Mouse (Mus musculus): ENCODE results near the gene Ckmt1. TPM values are rescaled to one million over a fixed set of nuclear protein-coding genes. Genes with fewer than 3 reads are reported as not detected.

The Ckmt1 gene
- 1.1 and 2.1 TPM in 2 replicates for polyA plus RNA-seq (2015; fragmentation: Nextera tagmentation; extraction: Ambion mirVana)

GRCm38 (mm10) chr2:121357494-121357893 lies at the start of gene Ckmt1:
TSS of gene Ckmt1 (plus strand) at chr2:121357714.

GRCm38 (mm10) chr2:121354820-121355592 lies 2.5 kb upstream of the Ckmt1 start, which contains the start of gene Ppip5k1:
TSS of gene Ppip5k1 (minus strand) at chr2:121355396.

GRCm38 (mm10) chr2:121386961-121387575 lies 29.6 kb downstream of the Ckmt1 start, which contains the start of gene Strc:
TSS of gene Strc (minus strand) at chr2:121387168.

Other genes starting within 250 kb of the Ckmt1 start
- gene Tgm7, start 247.9 kb upstream of the Ckmt1 start, polyA plus RNA-seq (2015; fragmentation: Nextera tagmentation; extraction: Ambion mirVana): not detected in 2 replicates
- 9.1 and 12.2 TPM in 2 replicates for gene Adal, start 217.3 kb upstream of the Ckmt1 start, polyA plus RNA-seq (2015; fragmentation: Nextera tagmentation; extraction: Ambion mirVana)
- 10.9 and 11.4 TPM in 2 replicates for gene Lcmt2, start 217.1 kb upstream of the Ckmt1 start, polyA plus RNA-seq (2015; fragmentation: Nextera tagmentation; extraction: Ambion mirVana)
- 24.6 and 26.0 TPM in 2 replicates for gene Tubgcp4, start 187.1 kb upstream of the Ckmt1 start, polyA plus RNA-seq (2015; fragmentation: Nextera tagmentation; extraction: Ambion mirVana)
- gene Zscan29, start 186.6 kb upstream of the Ckmt1 start, polyA plus RNA-seq (2015; fragmentation: Nextera tagmentation; extraction: Ambion mirVana): 5.3 and 6.4 TPM in 2 replicates
- 12.4 and 13.9 TPM in 2 replicates for gene Trp53bp1, start 86.3 kb upstream of the Ckmt1 start, polyA plus RNA-seq (2015; fragmentation: Nextera tagmentation; extraction: Ambion mirVana)
- gene Map1a, start 68.1 kb upstream of the Ckmt1 start, polyA plus RNA-seq (2015; fragmentation: Nextera tagmentation; extraction: Ambion mirVana): 0.54 and 0.80 TPM in 2 replicates
- 6.2 and 7.5 TPM in 2 replicates for gene Ppip5k1, start 2.3 kb upstream of the Ckmt1 start, polyA plus RNA-seq (2015; fragmentation: Nextera tagmentation; extraction: Ambion mirVana)
- not detected in 2 replicates for gene Strc, start 29.5 kb downstream of the Ckmt1 start, polyA plus RNA-seq (2015; fragmentation: Nextera tagmentation; extraction: Ambion mirVana)
- 201 and 225 TPM in 2 replicates for gene Pdia3, start 56.1 kb downstream of the Ckmt1 start, polyA plus RNA-seq (2015; fragmentation: Nextera tagmentation; extraction: Ambion mirVana)
- 2.1 and 2.4 TPM in 2 replicates for gene Catsper2, start 56.1 kb downstream of the Ckmt1 start, polyA plus RNA-seq (2015; fragmentation: Nextera tagmentation; extraction: Ambion mirVana)
- gene Ell3, start 86.6 kb downstream of the Ckmt1 start, polyA plus RNA-seq (2015; fragmentation: Nextera tagmentation; extraction: Ambion mirVana): 0.73 and 0.87 TPM in 2 replicates
- 327 and 346 TPM in 2 replicates for gene Serf2, start 91.5 kb downstream of the Ckmt1 start, polyA plus RNA-seq (2015; fragmentation: Nextera tagmentation; extraction: Ambion mirVana)
- gene Hypk, start 95.6 kb downstream of the Ckmt1 start, polyA plus RNA-seq (2015; fragmentation: Nextera tagmentation; extraction: Ambion mirVana): 91.7 and 112 TPM in 2 replicates
- 0.07 and 0.30 TPM in 2 replicates for gene Serinc4, start 99.1 kb downstream of the Ckmt1 start, polyA plus RNA-seq (2015; fragmentation: Nextera tagmentation; extraction: Ambion mirVana)
- 29.8 and 32.3 TPM in 2 replicates for gene Mfap1b, start 116.4 kb downstream of the Ckmt1 start, polyA plus RNA-seq (2015; fragmentation: Nextera tagmentation; extraction: Ambion mirVana)
- gene Mfap1a, start 149.0 kb downstream of the Ckmt1 start, polyA plus RNA-seq (2015; fragmentation: Nextera tagmentation; extraction: Ambion mirVana): 19.5 and 19.6 TPM in 2 replicates
- gene Wdr76, start 149.0 kb downstream of the Ckmt1 start, polyA plus RNA-seq (2015; fragmentation: Nextera tagmentation; extraction: Ambion mirVana): 14.6 and 15.3 TPM in 2 replicates

Measured in spleen, postnatal 0 days (tissue).